In the genomic region with DNA sequence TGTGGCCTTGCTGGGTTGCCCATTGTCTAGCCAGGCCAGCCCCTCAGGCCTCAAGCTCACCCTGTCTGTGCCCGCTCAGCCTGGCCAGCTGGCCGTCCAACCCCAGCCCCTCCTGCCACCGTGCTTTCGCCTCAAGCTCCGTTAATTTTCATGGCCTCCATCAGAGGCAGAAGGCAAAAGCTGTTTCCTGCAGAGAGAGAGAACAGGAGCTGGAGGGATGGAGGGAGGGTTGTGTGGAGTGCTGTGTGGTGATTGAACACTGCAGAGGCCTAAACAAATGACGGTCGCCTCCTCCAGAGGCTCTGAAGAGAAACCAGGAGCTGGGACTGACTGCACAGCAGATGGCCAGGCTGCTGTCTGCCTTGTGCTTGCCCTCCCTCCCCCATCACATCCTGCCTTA, we compare ENCODE assay signal across 9 mouse cellular contexts.
DNase-seq lines count a peak whose midpoint lies in the region; ATAC-seq lines count a peak whose summit lies in the region.
"Had no signal": no experiment of that assay in that cellular context is flagged by ENCODE, and none has a peak within 500 bp of the region (broad histone marks: within the 10 kb centered on the region; RNA-seq: fewer than 3 reads in every experiment).

No protein-coding gene starts in this region.

- H3K9ac ChIP-seq in heart, embryonic 15.5 days = no peak overlapping the region
- H3K9ac ChIP-seq in forebrain, embryonic 13.5 days = no peak overlapping the region

- H3K9me3 ChIP-seq in heart, embryonic 15.5 days (replicated peaks) = no peaks in the 10 kb centered on the region
- H3K9me3 ChIP-seq in forebrain, embryonic 13.5 days (replicated peaks) = no peaks in the 10 kb centered on the region
- H3K9me3 ChIP-seq: megakaryocyte, embryonic 14.5 days had no signal

- H3K4me2 ChIP-seq in heart, embryonic 15.5 days = no peak overlapping the region
- H3K4me2 ChIP-seq in forebrain, embryonic 13.5 days = no peak overlapping the region

- intact Hi-C loops in heart, postnatal 36 days (cut with DNase I) = no loop called here

- DNase-seq in heart, postnatal 36 days = no peak
- DNase-seq in cerebellum, adult 18-20 months = peak; percentile 63 to 69
- DNase-seq in mesoderm, embryonic 11.5 days (ENCODE audit: low read depth, low spot score) = peak; percentile 36
- no peak for DNase-seq in adrenal gland, adult 2 months
- DNase-seq in gastrocnemius, postnatal 25 days = no peak
- DNase-seq in urinary bladder, postnatal 36 days (ENCODE audit: low spot score in 2 of 2) = no peak

- H3K4me1 ChIP-seq in heart, embryonic 15.5 days (replicated peaks) = peaks cover 85% of the 10 kb centered on the region
- H3K4me1 ChIP-seq in forebrain, embryonic 13.5 days = peaks cover 76% of the 10 kb centered on the region

- peak overlapping the region; percentile 39; the same call in 1 of the 2 replicates for H3K27ac ChIP-seq in heart, embryonic 15.5 days
- H3K27ac ChIP-seq in forebrain, embryonic 13.5 days = peak overlapping the region; percentile 88

- ATAC-seq in heart, embryonic 15.5 days (replicated peaks; ENCODE audit: insufficient number of reproducible peaks, insufficient read depth, low FRiP score, low read depth) = no peak
- ATAC-seq in forebrain, embryonic 13.5 days = peak; percentile 30

- no peaks in the 10 kb centered on the region for H3K27me3 ChIP-seq in heart, embryonic 15.5 days
- no peaks in the 10 kb centered on the region for H3K27me3 ChIP-seq in forebrain, embryonic 13.5 days
- H3K27me3 ChIP-seq: megakaryocyte, embryonic 14.5 days had no signal

- no peak overlapping the region for H3K4me3 ChIP-seq in heart, embryonic 15.5 days
- no peak overlapping the region for H3K4me3 ChIP-seq in forebrain, embryonic 13.5 days
- H3K4me3 ChIP-seq: megakaryocyte, embryonic 14.5 days had no signal

- no peaks in the 10 kb centered on the region; the same call in 1 of the 2 replicates for H3K36me3 ChIP-seq in heart, embryonic 15.5 days
- H3K36me3 ChIP-seq in forebrain, embryonic 13.5 days (ENCODE audit: poor library complexity, severe bottlenecking) = peaks cover 57% of the 10 kb centered on the region

- WGBS in heart, embryonic 15.5 days = 61% methylated on average over 7 of the region's 7 CpGs
- 56% methylated on average over 7 of the region's 7 CpGs for WGBS in forebrain, embryonic 13.5 days

Comparison
In these comparisons a context has a peak if more than half of its experiments do, and no peak if none do; other contexts are left out.
1. DNase-seq: peak in cerebellum, adult 18-20 months (2 of 2) and mesoderm, embryonic 11.5 days (single experiment); none in heart, postnatal 36 days (0 of 2), adrenal gland, adult 2 months (single experiment), gastrocnemius, postnatal 25 days (single experiment) and urinary bladder, postnatal 36 days (0 of 2).